Mouse (Mus musculus) adrenal gland, postnatal 25 days (tissue): ENCODE measurements around the gene Hspbap1. TPM values are rescaled to one million over a fixed set of nuclear protein-coding genes. Genes with fewer than 3 reads are reported as not detected.

Experiments
- DNase-seq: peaks from one replicate; pipeline ENCODE4 v3.0.0; 2021; ENCODE audit warnings: mixed read lengths
- long read RNA-seq: library from polyadenylated mRNA; stranded (forward); transcript quantifications from one replicate; pipeline ENCODE4 v2.0.0, GENCODE M21; 2021
- total RNA-seq: library from RNA; stranded (reverse); gene quantifications from 2 replicates; pipeline ENCODE4 v1.2.3, GENCODE M21; 2021

Gene Hspbap1
- 5.2 and 8.0 TPM in 2 replicates for total RNA-seq
- long read RNA-seq, transcript Hspbap1-202 (8 exons, 1,703 nt): major isoform, 8 of 14 reads
- long read RNA-seq, partial matches to known transcripts: 2 of 14 reads
- long read RNA-seq, other reads (novel, unspliced or antisense): 4 of 14 reads

GRCm38 (mm10) chr16:35769878-35770657, at the start of gene Hspbap1:
Gene Hspbap1 (plus strand): TSS chr16:35770375.
- peak; percentile 92 for DNase-seq

- no peak for DNase-seq
Measured at GRCm38 (mm10) chr16:35724561-35724960, 45.6 kb upstream of the Hspbap1 start.

- no peak for DNase-seq
Measured at GRCm38 (mm10) chr16:35726601-35727000, 43.6 kb upstream of the Hspbap1 start.

GRCm38 (mm10) chr16:35729151-35729738, 40.9 kb upstream of the Hspbap1 start:
- no peak for DNase-seq

DNA sequence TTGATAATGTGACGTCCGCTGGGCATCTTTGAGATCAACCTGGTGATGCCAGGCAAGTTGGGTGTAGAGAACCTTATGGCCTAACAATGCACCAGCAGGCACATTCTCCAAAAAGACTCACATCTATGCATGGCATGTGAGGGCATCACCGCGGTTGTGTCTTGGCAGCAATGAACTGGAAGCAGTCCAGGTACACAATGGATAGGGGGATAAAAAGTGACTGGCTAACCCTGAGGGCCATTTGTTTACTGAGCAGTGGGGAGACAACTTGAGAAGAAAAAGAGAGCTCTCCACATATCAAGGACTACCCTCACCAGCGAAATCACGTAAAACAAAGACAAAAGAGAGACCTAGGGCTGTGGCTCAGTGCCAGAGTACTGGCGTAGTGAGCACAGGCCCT, 38.1 kb upstream of the Hspbap1 start:
- DNase-seq: no peak

GRCm38 (mm10) chr16:35734038-35734437, 36.1 kb upstream of the Hspbap1 start:
- peak; percentile 71 for DNase-seq

DNA sequence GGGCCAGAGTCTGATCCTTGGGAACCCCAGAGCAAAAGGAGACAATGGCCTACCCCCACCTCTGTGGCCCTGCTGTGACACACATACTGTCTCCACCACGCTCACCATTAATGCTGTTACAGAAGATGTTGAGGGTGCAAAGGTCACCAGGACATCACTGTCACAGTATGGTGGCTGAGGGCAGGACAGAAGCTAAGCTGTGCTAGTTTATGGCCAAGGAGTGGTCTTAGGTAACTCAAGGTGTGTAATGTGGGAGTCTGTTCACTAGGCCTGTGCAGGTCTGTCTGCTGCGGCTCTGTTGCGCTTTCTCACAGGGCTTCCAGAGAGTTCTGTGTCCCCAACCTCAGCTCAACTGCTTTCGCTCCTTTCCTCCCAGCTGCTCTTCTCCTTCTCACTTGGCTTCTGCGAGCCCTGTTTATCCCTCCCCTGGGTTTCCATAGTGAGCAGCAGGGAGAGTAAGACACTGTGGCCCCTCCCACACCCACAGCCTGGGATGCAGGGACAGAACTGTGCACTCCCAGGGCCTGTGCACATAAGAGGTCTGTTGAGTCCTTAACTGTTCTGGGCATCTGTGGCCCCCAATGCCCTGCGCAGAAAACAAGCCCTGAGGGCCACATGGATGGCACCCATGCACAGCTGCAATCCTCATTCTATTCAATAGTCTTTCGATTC, 31.9 kb upstream of the Hspbap1 start:
- no peak for DNase-seq

- no peak for DNase-seq
Measured at GRCm38 (mm10) chr16:35739548-35739947, 30.6 kb upstream of the Hspbap1 start.

- DNase-seq: no peak
Measured at GRCm38 (mm10) chr16:35740357-35740756, 29.8 kb upstream of the Hspbap1 start.

DNA sequence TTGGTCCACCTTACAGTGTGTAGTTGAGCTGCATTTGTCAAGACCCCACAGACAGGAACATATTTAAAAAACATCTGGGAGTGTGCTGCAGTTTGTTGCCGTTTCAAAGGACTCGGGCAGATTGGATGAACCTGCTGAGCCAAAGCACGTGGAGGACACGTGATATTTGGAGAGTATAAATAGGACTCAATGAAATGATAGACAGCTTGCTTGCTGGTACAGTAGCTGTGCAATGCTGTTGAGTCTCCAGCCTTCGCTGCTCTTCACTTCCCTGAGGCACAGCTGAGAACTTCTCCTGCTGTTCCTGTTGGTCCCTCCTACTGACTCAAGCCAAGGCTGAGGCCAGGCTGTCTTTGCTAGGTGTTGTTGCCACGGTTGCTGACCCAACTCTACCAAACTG, 29.2 kb upstream of the Hspbap1 start:
- no peak for DNase-seq

GRCm38 (mm10) chr16:35741621-35742020, 28.6 kb upstream of the Hspbap1 start:
- no peak for DNase-seq

- no peak for DNase-seq
Measured at GRCm38 (mm10) chr16:35742251-35742937, 27.8 kb upstream of the Hspbap1 start.

DNA sequence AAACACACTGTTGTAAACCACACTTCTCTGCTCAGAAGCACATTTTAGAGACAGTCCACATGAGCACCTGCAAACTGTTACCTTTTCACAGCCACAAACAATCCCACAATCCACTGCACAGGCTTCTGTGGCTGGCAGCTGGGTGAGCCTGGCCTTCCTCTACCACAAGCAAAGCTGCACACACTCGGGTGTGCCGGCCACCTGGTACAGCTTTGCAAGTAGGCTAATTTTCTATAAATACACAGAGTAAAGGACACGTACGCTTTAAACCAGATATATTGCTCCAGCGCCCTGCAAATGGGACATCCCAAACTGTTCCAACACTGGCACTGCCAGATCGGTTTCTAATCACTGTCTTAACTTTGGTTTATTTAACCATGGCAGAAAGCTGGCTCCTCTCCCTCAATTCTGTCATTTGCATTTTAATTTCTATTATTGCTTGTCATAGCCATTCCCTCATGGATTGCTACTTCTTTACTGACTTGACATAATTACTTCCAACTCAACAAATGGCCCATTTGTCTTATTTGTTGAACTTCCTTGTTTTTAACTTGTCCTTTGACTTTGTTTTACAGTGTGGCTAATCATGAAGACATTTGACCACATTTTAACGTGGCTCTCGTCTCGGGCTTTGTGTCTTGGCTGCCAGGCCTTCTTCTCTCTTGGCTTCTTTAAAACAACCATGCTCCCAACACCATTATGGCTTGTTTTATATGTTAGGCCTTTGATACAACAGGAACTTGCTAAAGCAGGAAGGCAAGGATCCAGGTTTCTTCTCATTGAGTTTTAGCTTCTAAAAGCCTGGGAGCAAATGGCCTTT, 22.5 kb upstream of the Hspbap1 start:
- no peak for DNase-seq

- no peak for DNase-seq
Measured at GRCm38 (mm10) chr16:35748237-35748603, 22.0 kb upstream of the Hspbap1 start.

DNA sequence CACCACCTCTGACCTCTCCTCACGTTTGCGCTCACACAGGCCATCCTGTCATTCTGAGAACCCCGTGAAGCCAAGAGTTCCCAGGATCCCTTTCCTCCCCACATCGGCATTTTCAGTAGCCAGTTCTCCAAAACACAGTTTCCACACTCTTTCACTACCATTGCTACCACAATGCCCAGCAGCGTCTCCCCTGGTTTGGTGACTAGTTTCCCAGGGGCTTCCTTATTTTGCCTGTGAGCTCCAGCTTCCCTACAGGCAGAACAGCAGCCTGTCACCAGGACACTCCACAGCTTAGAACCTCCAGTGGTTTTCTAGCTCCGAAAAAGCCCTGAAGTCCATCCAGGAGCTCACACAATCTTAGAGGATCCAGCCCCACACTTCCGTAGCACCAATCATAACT, 20.8 kb upstream of the Hspbap1 start:
- no peak for DNase-seq

DNA sequence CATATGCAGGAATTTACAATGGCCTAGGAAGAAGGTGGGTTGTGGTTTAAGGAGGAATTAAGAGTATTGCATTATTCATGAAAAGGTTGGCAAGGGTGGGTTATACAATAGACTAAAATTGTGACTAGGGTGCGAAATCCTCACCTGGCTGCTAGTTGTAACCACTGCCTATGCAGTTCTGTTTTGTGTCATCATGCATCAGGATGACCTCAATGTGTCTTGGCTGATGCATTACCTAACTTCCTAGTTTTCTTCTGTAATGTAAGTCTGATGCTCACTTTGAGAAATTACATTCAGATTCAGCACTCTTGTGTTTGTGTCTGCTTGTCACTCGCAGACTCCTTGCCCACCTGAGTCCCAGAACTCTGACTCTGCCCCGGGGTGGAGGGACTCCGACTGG, 18.3 kb upstream of the Hspbap1 start:
- DNase-seq: no peak

- no peak for DNase-seq
Measured at GRCm38 (mm10) chr16:35753926-35754325, 16.2 kb upstream of the Hspbap1 start.

DNA sequence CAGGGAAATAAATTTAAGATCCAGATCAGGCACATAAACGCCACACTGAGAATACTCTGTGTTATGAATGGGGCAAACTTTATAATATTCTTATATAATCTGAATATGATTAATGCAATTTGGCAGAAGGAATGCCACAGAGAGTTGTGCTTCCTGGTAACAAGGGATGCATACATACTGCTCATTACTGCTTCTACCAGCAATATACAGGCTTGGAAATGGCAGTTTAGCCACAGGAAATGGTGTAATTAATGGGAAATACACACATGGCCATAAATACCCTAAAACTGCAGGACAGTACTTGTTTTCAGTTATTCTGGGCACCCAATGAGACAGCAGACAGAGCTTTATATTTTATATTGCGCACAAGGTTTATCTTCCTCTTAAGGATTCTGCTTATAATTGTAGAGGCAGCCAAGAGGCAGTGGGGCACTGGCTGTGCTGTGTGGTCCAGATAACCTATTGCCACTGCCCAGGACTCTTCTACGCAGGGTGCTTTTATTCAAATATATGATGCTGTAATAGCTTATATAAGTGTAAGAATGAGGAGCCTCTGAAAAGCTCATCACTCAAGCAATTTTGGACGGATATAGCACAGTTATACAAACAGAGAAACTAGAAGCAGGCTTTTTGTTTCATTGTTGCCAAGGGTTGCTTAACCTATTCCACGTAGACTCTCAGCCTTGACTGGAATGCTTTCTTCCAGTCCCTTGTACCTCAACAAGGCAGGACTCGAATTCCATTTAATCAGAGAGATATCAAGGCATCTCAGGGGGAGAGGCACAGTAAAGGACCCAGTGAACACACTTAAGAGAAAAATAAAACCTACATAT, 14.5 kb upstream of the Hspbap1 start:
- no peak for DNase-seq

GRCm38 (mm10) chr16:35756697-35757096, 13.5 kb upstream of the Hspbap1 start:
- no peak for DNase-seq

DNA sequence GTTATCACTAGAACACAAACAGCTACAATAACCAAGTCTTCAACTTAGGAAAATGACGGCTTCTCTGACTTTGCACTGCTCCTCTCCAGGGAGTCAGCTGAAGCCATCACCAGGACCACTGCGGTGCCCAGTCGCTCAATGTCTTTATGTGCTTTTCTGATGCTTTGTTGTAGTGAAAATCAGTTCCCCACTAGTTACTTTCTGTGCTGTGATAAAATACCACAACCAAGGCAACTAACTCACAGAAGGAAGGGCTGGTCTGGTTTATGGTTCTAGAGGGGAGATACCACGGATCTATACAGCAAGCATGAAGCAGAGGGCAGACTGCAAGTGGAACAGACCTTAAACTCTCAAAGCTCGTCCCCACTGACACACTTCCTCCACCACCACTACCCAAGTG, 10.8 kb upstream of the Hspbap1 start:
- no peak for DNase-seq
